7 mouse cellular contexts compared by ENCODE assay signal in the genomic region with DNA sequence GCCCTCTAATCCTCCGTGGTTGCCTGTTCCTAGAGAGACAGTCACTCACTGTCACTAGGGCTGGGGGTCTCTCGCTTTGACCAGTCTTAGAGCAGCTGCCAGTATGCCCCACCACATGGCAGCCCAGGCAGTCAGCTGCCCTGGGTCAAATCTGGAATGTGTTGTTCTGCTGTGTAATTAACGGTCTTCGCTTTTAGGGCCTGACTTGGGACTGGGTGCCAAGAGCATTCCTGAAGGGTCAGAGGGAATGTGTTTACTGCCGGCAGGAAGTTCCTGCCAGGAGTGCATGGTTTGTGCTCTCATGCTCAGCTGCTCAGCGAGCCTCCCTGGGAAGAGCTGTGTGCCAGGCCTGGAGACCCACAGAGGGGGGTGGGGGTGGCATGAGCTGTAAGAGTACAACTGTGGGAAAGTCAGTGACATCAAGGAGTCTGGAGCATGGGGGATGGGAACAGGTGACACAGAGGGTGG.
DNase-seq lines count a peak whose midpoint lies in the region; ATAC-seq lines count a peak whose summit lies in the region.

No protein-coding gene starts in this region.

- H3K9ac ChIP-seq in limb, embryonic 13.5 days, result no peak overlapping the region
- no peak overlapping the region for H3K9ac ChIP-seq in stomach, embryonic 14.5 days (replicated peaks; ENCODE audit: low read depth, low read length)

- peak; percentile 44 for DNase-seq in NIH3T3 (ENCODE audit: low read depth)
- peak; percentile 13 for DNase-seq in embryo, embryonic 11.5 days (ENCODE audit: low read depth, low spot score)
- DNase-seq in heart, postnatal 4 days, result peak; percentile 44
- DNase-seq in left cerebral cortex, adult 9 months (ENCODE audit: low spot score in 2 of 2), result no peak
- no peak for DNase-seq in layer of hippocampus, postnatal 10 days (ENCODE audit: low spot score in 2 of 2)

- peak overlapping the region; percentile 48; the same call in 1 of the 2 replicates for H3K27ac ChIP-seq in limb, embryonic 13.5 days
- H3K27ac ChIP-seq in stomach, embryonic 14.5 days (ENCODE audit: low read length), result no peak overlapping the region

- WGBS in limb, embryonic 13.5 days, result 7% methylated on average over 6 of the region's 6 CpGs
- WGBS in stomach, embryonic 14.5 days, result 18% methylated on average over 6 of the region's 6 CpGs

- peaks cover 15% of the 10 kb centered on the region for H3K4me1 ChIP-seq in limb, embryonic 13.5 days
- H3K4me1 ChIP-seq in stomach, embryonic 14.5 days (ENCODE audit: control insufficient read depth, insufficient read depth, low read length), result peaks cover 4% of the 10 kb centered on the region; the same call in 1 of the 2 replicates

- H3K36me3 ChIP-seq in limb, embryonic 13.5 days, result no peaks in the 10 kb centered on the region
- H3K36me3 ChIP-seq in stomach, embryonic 14.5 days (ENCODE audit: control insufficient read depth, insufficient read depth, low read length), result no peaks in the 10 kb centered on the region

- H3K4me2 ChIP-seq in limb, embryonic 13.5 days (replicated peaks), result 0 out of 2 replicates have a peak overlapping the region, but pooled peaks have one; percentile 7
- no peak overlapping the region for H3K4me2 ChIP-seq in stomach, embryonic 14.5 days (replicated peaks; ENCODE audit: low read depth, low read length)

- peak; percentile 77 for ATAC-seq in limb, embryonic 13.5 days (ENCODE audit: low FRiP score, low read depth)
- ATAC-seq in stomach, embryonic 14.5 days (ENCODE audit: insufficient number of reproducible peaks, insufficient read depth, low FRiP score, low read depth), result peak; percentile 20; the same call in 1 of the 2 replicates

- H3K4me3 ChIP-seq in limb, embryonic 13.5 days, result no peak overlapping the region
- no peak overlapping the region for H3K4me3 ChIP-seq in stomach, embryonic 14.5 days (ENCODE audit: low read depth, low read length)

- no peaks in the 10 kb centered on the region for H3K9me3 ChIP-seq in limb, embryonic 13.5 days
- H3K9me3 ChIP-seq in stomach, embryonic 14.5 days (ENCODE audit: control insufficient read depth, low read depth, low read length), result no peaks in the 10 kb centered on the region

- no peaks in the 10 kb centered on the region for H3K27me3 ChIP-seq in limb, embryonic 13.5 days
- no peaks in the 10 kb centered on the region for H3K27me3 ChIP-seq in stomach, embryonic 14.5 days (ENCODE audit: control insufficient read depth, insufficient read depth, low read length)

Comparison
In these comparisons a context has a peak if more than half of its experiments do, and no peak if none do; other contexts are left out.
1. DNase-seq: peak in NIH3T3 (single experiment), embryo, embryonic 11.5 days (single experiment) and heart, postnatal 4 days (single experiment); none in left cerebral cortex, adult 9 months (0 of 2) and layer of hippocampus, postnatal 10 days (0 of 2).